Mouse (Mus musculus) embryonic fibroblast, embryonic 13.5 days (primary cell): Measurements from ENCODE around the gene Dyrk1b.

ENCODE experiments used
- CTCF ChIP-seq: IDR thresholded peaks from 2 replicates; pipeline ENCODE4 v1.5.1; 2011; ENCODE audit warnings: mild to moderate bottlenecking, control low read depth, low read length, moderate library complexity, borderline replicate concordance; ENCODE audit not compliant: insufficient read depth
- POLR2A ChIP-seq: IDR thresholded peaks from 2 replicates; pipeline ENCODE4 v1.6.1; 2011; ENCODE audit warnings: low read depth, mild to moderate bottlenecking, control low read depth, low read length, moderate library complexity

- TF ChIP-seq POLR2A (no peak), CTCF (no peak)
Observed at GRCm38 (mm10) chr7:28179741-28180377, 590 bp downstream of the Dyrk1b start.
